Mouse (Mus musculus) large intestine, adult 2 months (tissue): ENCODE measurements around the gene Obscn. TPM values are rescaled to one million over a fixed set of nuclear protein-coding genes. Genes with fewer than 3 reads are reported as not detected.

Experiments used
- DNase-seq: peaks from one replicate; pipeline ENCODE4 v3.0.0-alpha.2; 2012; ENCODE audit warnings: low read depth, low spot score
- WGBS: fragments of 180-500 bp; shearing (Covaris S2); methylation state at CpG from one replicate; pipeline ENCODE4 v1.1.7; 2018; 5-methylcytosine and 5-hydroxymethylcytosine counted together
- polyA plus RNA-seq: library from polyadenylated mRNA; depleted of rRNA; stranded (reverse); fragments of >200 nt; gene quantifications from 2 replicates; pipeline ENCODE4 v1.2.3, GENCODE M21; 2012; rRNA removed

Gene Obscn
- polyA plus RNA-seq = 0.62 and 0.92 TPM in 2 replicates

DNA sequence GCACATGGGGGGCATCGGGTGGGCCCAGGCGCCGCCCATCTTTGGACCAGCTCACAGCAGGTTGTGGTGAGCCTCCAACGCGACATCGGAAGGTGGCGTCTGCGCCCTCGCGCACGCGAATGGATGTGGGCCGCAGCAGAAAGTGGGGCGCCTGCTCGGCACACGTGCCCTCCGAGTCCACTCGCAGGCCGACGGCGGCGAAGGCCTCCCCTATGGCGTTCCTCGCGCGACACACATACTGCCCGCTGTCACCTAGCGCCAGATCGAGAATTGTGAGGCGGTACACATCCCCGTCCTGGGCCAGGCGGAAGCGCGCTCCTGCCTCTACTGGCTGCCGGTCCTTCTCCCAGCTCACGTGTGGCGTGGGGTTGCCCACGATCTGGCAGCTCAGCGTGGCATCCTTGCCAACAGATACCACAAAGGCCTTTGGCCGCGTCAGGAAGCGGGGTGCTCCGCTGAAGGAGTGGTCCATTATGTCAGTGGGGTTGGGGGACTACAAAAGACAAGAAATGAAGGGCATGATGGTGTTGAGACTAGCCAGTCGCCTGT lies at the start of gene Obscn:
TSS of gene Obscn (minus strand) at position 499 of the 549 bp plus-strand sequence.
- no peak for DNase-seq
- 16% methylated on average over 44 of the region's 44 CpGs for WGBS

DNA sequence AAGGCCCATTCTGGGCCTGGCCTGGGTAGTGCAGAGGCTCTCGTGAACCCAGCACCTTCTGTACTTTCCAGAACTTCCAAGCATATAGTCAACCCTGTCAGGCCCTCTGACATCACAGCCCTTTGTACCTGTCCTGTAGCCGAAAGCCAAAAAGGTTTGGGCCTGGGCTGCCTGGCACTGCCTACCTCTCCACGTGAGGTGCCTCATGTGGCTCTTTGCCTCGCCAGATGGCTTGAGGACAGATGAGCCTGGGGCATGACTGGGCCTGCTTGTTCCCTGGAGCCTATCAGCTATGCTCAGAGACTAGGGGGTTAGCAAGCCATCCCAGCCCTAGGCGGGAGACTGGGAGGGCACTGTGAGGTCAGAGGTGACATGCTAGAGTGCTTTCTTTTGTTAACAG lies 49.3 kb upstream of the Obscn start:
- 95% methylated on average over 5 of the region's 5 CpGs for WGBS

DNA sequence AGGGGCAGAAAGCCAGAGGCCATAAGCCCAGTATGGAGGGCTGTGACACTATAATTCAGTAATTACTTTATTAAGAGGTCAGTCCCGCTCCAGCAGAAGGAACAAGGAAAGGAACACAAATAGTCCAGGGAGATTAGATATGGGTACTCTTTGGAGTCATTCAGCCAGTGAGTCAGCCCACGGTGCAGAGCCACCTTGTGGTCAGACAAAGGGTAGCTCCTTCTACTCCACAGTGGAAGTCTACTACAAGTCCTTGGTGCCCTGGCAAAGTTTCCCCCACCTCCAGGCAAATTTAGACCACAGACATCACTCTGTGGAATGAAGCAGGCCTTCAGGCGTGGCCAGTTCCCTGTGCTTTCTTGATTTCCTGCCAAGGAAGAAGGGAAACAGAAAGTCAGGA lies 47.6 kb upstream of the Obscn start:
- no peak for DNase-seq
- 5% methylated on average over 3 of the region's 3 CpGs for whole genome bisulfite sequencing

More for the DNA sequence above, 49.3 kb upstream of the Obscn start:
- no peak for DNase-seq

DNA sequence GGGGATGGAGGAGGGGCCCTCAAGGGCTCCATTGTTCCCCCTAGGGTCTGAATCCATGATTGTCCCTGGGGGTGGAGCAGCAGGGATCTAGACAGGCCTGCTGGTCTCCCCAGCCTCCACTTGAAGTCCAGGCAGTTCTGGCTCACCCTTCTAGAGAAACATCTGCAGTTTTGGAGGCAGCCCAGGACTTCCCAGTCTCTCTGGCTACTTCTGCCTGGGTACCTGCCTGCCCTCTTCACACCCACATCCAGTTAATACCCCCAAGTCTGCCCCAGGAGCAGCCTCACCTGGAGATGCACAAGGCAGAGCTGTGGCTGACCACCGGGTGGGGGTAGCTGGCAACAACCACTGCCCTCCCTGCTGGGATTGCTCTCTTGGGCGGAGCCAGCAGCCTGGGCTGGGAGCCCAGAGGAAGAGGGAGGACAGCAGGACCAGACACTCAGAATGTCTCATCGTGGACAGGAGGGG lies 46.7 kb upstream of the Obscn start, which contains the start of gene Gjc2:
TSS of gene Gjc2 (minus strand) at position 350 of the 468 bp plus-strand sequence.
- 27% methylated on average over 3 of the region's 3 CpGs for WGBS
- DNase-seq = no peak

- no peak for DNase-seq
- WGBS = 13% methylated on average over 34 of the region's 34 CpGs
Measured at GRCm38 (mm10) chr11:59176921-59177320, 40.7 kb upstream of the Obscn start.

DNA sequence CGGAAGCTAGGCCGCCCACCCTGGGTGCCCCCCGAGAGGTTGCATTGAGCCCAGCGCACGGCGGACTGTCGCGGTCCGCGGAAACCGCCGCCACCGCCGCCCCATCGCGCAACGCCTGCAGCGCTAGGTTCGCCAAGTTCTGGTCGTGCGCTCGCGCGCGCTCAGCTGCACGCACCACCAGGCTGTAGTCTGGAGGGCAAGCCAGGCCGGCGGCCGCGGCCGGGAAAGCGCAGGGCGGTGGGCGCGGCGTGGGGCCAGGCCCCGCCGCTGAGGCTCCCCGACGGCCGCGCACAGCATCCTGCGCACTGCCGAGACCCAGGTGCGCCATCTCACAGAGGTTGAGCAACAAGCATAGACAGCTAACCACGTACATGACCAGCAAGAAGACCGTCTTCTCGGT lies 40.3 kb upstream of the Obscn start:
- 10% methylated on average over 48 of the region's 48 CpGs for WGBS
- no peak for DNase-seq

DNA sequence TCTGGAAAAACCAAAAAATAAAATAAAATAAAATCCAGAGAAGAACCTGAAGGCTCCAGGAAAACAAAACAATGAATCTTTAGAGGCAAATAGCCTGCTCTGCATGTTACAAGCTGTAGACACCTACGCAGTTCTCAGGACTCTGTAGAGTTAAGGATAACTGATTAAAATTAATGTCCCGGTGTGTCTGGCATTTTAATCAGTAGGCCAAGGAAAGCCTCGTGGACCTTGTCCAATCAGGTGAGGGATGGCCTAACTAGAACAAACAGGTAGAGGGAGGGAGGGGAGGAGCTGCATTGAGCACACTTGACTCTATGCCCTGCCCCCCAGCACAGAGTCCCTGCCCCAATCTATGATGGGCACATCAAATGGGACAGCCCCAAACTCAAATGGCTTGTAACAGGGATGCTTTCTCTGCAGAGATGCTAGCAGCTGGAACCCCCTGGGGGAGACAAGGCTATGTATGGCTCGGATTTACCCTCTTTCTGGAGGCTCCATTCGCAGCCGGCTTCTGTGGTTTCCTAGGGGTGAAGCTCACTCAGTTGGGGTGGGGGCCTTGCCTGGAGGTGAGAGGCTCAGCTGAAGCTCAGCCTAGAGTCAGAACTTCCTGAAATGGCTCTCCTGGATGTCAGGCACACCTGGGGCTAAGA lies 38.1 kb upstream of the Obscn start:
- no peak for DNase-seq
- 63% methylated on average over 6 of the region's 6 CpGs for WGBS

DNA sequence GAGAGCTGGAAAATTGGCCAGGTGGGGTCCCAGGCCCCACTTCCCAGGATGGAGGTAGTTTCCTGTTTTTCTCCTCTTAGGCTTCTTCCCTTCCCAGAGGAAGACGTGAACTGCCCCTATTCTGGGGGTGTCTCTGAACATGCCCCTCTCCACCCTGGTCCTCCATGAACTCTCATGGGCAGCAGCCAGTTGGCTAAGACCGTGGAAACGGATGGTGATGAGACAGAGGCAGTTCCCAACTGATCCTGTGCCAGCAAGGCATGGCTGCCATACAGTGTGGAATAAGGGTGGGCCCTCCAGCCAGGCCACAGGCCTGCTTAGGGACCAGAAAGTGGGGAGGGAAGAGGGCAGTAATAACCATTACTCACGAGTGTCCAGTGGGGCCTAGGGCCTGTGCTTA lies 34.3 kb upstream of the Obscn start:
- no peak for DNase-seq
- 77% methylated on average over 4 of the region's 4 CpGs for WGBS

DNA sequence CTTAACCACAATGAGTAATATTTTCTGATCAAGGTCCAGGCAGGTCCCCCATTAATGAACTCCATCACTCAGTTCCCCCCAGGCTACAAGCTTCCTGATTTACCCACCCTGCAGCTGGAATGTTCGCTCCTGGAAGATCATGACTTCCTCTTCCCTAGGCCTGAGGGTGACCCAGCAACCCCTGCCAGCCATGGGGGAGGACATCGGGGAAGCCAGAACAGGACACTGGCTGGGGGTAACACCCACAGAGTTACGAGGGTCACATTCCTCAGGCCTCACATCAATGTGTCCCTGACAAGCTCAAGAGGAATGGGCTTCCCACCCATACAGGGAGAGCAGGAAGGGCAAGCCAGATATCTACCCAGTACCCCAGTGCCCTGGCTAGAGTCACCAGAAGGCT lies 33.6 kb upstream of the Obscn start:
- no peak for DNase-seq
- 63% methylated on average over 3 of the region's 3 CpGs for WGBS

- no peak for DNase-seq
- WGBS = 35% methylated on average over 2 of the region's 2 CpGs
Measured at GRCm38 (mm10) chr11:59165616-59166241, 29.5 kb upstream of the Obscn start.

- DNase-seq = no peak
- WGBS = 60% methylated on average over 9 of the region's 9 CpGs
Measured at GRCm38 (mm10) chr11:59164384-59164783, 28.2 kb upstream of the Obscn start.

DNA sequence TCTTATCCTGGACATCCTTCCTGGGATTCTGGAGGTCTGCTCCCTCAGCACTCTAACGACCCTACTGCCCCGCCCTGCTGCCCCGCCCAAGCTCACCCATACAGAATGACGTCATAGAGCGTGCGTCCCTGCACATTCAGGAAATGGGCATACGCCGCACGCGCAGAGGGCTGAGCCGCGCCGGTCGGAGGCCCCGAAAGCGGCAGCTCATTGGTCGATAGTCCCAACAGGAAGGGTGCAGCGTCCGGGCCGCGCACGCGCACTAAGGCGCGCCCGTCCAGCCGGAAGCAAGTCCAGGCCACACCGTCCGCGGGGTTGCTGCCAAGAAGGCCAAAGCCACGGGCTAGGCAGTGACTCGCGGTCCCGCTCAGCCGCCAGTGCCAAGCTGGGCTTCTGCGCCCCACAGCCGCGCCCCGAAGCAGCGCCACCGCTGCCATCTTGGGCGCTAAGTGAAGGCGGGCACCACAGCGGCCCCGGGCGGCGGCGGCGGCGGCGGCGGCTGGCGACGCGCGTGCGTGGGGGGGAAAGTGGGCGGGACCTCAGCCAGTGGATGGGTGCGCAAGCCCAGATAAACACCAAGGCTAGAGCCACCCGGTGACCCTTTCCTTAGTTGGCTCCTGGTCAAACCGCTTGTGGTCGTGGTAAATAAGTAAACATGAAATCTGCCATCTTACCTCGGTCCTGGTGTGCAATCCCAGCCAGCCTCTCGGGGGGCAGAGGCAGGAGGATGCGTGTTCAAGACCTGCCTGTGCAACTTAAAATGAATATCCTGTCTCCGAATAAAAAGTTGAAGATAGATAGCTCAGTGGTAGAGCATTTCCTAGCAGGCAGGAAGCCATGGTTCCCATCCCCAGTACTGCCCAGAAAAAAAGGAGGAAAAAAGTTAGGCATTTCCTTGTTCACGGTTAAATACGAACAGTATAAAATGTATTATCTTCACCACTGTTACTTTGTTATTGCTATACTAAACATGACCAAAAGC lies 27.3 kb upstream of the Obscn start, which contains the start of gene Iba57:
TSS of gene Iba57 (minus strand) at position 485 of the 982 bp plus-strand sequence.
- WGBS = 1% methylated on average over 68 of the region's 68 CpGs
- DNase-seq = peak; percentile 91

DNA sequence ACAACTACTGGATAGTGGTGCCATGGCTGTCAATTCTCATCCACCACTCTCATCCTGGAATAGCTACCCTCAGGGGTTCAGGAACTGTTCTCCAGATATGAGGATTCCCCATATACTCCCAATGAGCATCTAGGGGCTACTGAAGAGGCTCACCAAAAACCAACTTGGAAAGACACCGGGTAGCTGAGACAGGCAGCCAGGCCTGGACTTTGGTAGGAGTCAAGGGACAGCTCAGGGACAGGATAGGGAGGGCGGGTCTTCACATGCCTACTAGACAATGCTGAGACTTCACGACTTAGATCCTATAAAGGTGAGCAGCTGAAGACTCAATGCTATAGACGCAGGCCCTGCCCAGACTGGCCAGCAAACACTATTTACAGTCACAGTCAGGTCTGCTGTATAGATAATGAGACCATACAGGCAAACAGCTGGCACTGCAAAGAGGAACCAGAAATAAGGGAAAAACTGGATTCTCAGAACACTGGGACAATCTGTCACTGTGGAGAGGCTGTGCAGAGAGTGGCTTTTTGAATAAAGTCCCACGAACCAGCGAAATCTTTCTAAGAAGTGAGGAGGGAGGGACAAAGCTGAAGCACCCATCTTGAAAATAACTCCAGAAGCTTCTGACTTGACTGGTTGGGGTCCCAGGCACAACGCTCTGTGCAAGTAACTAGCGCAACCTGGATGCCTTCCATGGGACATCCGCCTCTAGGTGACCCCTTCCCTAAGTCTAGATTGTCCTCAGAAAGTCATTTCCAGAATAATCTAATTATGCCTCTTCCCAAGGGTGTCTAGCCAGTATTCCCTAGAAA lies 26.4 kb upstream of the Obscn start:
- 27% methylated on average over 9 of the region's 9 CpGs for WGBS
- DNase-seq = no peak

GRCm38 (mm10) chr11:59161398-59161797 lies 25.2 kb upstream of the Obscn start:
- 77% methylated on average over 5 of the region's 5 CpGs for WGBS
- no peak for DNase-seq

GRCm38 (mm10) chr11:59159558-59159957 lies 23.4 kb upstream of the Obscn start:
- DNase-seq = no peak
- 93% methylated on average over 4 of the region's 4 CpGs for WGBS

GRCm38 (mm10) chr11:59159099-59159498 lies 22.9 kb upstream of the Obscn start:
- no peak for DNase-seq
- 95% methylated on average over 13 of the region's 13 CpGs for WGBS

- DNase-seq = no peak
- 92% methylated on average over 5 of the region's 5 CpGs for WGBS
Measured at GRCm38 (mm10) chr11:59155900-59156299, 19.7 kb upstream of the Obscn start.

GRCm38 (mm10) chr11:59154220-59154619 lies 18.0 kb upstream of the Obscn start:
- no peak for DNase-seq
- 83% methylated on average over 7 of the region's 7 CpGs for WGBS

GRCm38 (mm10) chr11:59151729-59152128 lies 15.5 kb upstream of the Obscn start:
- 37% methylated on average over 3 of the region's 3 CpGs for WGBS
- DNase-seq = no peak
